Mouse (Mus musculus): ENCODE data around the gene Rpl9-ps6. TPM values are rescaled to one million over a fixed set of nuclear protein-coding genes. Genes with fewer than 3 reads are reported as not detected.

Rpl9-ps6 gene
- 10 to 100 TPM; 14.3 to 25.0 (median 19.3) TPM for total RNA-seq (2022)

DNA sequence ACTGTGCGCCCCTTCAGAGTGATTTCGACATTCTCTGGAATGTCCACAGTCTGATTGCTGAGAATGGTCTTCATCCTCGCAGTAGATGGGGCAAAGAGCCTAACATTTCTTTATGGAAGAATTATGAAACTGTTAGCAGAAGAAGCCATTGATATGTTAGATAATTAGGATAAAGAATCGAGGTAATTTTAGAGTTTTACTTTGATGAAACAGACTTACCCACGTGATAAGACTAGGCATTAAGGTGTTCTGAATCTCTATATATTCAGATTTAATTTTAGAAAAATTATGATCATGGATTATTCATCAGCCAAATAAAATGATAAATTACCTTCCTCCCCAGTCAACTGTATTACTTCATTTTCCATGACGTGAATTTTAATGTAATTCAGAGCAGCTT is at the start of gene Rpl9-ps6:
Rpl9-ps6 (minus strand) TSS at position 101 of the 400 bp plus-strand sequence.
- no peak for DNase-seq (ENCODE audit: low spot score)

DNA sequence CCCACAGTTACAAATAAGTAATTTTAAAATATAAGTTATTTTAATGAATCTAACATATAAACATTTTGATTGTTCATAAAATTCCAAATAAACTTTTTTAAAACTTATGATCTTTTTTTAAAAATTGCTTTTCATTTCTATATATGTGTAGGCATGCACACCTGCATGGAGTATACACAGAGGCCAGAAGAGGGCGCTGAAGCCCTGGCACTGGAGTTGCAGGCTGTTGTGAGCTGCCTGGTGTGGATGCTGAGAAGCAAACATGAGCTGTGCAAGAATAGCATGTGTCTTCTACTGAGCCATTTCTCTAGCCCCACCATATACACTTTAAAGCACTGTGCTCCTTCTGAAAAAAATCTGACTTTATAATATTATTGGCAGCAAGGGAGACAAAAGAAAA is 46.1 kb upstream of the Rpl9-ps6 start:
- no peak for DNase-seq (ENCODE audit: low spot score)

DNA sequence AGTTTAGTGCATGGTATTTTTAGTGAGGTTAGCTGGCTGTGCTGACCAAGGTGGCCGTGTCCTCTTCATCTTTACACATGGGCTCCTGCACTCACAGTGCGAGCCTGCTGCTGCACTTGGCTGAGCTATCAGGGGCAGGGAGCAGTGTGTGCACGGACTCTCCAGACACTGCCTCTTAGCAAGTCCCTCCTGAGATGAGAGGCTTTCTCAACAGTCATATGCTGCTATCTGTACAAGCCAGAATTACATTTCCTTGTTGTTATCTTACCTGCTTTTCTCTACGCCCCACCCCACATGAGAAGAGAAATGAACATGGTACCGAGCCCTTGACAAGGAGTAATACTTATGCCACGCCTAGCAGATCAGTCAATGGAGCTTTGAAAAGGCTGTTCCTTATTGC is 44.6 kb upstream of the Rpl9-ps6 start:
- no peak for DNase-seq (ENCODE audit: low spot score)

DNA sequence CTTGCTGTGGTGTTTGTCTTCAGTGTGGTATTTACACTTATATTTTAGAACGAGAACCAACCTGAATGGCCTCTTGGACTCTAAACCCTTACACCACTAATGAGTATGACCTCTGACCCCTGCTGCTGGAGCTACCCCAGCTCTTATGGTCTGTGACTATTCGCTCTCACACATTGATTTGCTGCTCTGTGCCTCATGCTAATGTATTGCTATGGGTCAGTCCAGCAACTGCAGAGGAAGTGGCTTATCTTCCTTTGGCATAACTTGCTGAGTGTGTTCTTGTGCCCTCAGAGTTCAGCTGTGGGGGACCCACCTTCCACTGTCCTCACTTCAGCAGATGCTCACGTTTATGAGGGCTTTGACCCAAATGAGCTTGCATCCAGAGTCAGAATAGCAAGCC is 43.9 kb upstream of the Rpl9-ps6 start:
- no peak for DNase-seq (ENCODE audit: low spot score)

DNA sequence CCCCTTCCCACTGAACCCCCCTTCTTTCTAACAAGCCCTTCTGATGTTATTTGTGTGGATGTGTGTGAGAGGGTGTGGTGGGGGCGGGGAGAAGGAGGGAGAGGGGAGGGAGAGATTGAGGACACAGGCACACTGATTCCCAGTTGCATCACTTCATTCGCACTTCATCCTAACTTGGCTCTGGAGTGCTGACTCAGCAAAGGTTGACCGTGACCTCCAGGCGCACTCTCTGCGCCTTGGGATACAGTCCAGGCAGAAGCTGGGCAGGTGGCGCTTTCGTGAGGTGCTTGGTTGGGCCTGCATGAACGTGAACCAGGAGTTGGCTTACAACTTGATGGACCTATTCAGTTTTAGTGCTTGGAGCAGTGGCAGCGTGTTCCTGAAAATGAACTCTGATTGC is 41.1 kb upstream of the Rpl9-ps6 start:
- DNase-seq (ENCODE audit: low spot score) = no peak

DNA sequence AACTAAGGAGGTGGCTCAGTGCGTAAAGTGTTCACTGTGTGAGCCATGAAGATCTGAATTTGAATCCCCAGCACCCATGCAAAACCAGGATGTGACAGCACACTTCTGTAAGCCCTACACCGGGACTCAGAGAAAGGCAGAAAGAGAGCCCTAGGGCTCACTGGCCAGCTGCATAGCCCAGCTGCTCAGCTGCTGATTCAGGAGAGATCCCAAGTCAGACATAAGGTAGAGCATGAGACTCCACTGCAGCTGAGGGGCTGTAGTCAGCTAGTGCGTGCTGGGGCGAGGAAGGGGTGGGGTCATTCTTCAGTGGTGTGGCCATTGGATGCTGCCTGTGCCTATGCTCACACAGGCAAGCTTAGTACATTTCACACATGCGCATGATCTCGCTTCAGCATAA is 40.7 kb upstream of the Rpl9-ps6 start:
- DNase-seq (ENCODE audit: low spot score) = no peak

DNA sequence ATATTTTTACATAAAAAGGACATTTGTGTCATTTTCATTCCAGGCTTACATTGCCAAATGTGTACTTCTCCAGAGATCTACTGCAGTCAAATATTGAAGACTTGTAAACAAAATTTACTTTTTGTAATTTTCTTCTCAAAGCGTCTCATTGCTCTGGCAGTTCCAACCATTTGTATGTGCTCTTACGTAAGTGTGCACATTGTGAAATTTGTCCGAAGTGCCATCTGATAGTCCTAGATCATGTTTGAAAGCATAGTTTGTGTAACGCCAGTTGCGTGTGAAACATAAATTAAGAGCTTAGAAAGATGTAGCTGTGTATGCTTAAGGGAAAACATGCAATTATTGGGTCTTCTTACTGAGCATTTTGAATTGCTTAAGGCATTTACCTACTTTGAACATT is 40.1 kb upstream of the Rpl9-ps6 start:
- DNase-seq (ENCODE audit: low spot score) = no peak

DNA sequence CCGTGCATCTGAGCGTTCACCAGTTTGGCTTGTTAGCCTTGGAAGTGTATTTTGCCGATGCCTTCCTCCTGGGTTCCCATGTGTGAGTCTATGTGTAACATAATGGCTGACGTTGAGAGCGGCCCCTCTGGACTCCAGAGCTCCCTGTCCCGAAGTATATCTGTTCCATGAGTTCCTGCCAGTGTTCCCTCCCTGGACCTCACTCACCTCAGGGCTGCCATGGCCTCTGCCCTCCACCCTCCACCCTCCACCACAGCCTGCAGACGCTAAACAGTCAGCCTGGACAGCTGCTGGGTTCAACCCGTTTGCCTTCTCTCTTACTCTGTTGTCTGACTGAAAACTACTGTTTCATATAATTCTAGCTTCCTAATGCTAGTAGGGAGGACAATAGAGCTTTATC is 39.7 kb upstream of the Rpl9-ps6 start:
- no peak for DNase-seq (ENCODE audit: low spot score)

DNA sequence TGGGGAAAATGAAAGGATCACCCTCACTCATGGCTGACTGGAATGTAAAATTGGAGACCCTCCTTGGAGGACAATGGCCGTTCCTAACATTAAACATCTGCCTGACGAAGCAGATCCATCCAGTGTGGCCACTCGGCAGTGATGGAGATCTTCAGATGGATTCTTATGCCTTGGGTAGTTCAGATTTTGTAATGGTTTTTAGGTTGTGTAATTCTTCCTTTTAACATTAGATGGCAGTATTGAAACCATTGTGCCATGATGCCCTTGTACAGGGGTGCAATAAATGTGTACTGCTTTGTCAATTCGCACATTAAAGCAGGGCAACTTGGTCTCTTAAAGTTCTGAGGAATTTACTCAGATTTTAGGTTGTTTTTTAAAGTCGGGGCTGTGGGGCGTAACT is 35.0 kb upstream of the Rpl9-ps6 start:
- DNase-seq (ENCODE audit: low spot score) = peak; percentile 23

DNA sequence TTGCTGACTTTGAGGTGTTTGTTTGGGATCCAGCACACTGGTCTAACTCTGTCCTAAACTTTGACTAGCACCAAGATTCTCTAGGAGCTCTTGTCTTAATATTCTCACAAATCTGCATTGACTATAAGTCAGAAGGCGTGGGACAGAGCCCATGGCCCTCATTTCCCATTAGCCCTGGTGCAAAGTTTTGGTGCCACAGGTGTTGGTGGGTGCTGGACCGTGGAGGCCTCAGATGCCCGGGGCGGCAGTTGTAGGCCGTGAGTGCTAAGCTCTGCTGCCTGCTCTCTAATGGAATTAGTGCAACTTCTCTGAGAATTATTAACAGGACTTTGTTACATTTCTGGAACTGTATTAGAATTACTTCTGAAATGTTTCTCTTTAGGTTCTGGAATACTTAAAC is 31.6 kb upstream of the Rpl9-ps6 start:
- no peak for DNase-seq (ENCODE audit: low spot score)

DNA sequence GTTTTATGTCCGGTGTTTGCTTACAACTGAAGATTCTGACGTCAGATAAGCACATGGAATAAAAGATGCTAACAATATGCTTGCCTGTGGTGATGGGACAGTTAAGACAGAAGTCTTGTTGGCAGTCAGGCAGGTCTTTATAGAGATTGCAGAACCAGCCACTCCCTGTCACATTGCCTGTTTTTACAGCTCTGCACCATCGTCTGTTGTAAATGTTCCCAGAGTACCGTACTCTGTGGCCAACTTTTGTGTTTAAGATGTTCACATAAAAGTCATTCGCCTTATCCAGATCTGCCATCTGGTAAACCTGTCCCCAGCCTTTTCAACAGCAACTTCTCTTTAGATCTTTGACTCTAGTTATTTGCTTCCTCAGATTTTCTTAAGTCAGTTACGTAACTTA is 31.0 kb upstream of the Rpl9-ps6 start:
- no peak for DNase-seq (ENCODE audit: low spot score)

DNA sequence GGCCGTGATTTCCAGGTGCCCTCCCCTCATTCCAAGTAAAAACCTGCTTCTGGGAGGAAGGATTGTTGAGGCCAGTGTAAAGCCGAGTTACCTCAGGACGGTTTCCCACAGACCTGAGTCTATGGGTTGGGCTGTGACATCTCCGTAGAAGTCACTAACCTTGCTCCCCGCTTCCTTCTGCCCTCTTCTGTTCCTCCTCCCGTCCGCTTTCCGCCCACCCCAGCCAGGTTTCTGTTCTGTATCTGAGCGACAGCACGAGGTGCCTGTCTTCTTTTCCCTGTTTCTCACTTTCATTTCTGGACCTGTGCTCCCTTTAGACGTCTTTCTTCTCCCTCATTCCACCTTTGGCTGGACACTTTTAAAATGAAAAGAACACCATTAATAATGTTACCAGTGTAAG is 28.7 kb upstream of the Rpl9-ps6 start:
- no peak for DNase-seq (ENCODE audit: low spot score)

DNA sequence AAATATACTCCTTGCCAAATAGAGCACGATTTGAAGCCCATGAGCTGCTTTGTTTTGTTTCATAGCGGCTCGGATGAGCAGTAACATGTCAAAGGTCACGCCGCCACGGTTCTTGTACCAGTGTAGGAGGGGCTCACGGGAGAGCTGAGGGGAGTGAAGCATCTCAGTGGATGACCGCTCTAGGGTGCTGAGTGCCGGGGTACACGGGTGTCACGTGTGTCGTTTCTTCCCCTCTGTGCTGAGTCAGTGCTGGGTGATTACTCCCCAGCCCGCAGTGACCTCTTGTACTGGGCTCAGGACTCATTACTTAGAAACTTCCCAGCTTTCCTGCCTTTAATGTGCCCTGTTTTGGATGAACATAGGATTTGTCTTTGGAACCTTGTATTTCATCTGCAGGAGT is 28.2 kb upstream of the Rpl9-ps6 start:
- no peak for DNase-seq (ENCODE audit: low spot score)

DNA sequence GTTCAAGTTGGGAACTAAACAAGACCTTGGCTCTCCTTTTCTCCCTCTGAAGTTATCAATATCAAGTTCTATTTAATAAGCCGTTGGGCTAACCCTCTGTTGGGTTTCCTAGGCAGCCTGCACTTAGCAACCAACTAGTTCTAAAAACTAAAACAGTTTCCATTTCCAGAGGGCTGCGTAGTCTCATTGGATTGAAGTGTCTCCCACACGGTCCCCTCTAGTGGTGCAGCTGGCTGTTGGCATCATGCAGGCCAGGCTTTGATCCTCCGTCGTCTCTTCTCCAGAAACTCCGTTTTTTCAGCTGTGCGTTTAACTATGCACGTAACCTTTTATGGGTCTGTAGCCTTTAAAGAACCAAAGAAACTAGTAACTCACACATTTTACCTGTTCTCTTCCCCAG is 27.1 kb upstream of the Rpl9-ps6 start:
- DNase-seq (ENCODE audit: low spot score) = no peak

DNA sequence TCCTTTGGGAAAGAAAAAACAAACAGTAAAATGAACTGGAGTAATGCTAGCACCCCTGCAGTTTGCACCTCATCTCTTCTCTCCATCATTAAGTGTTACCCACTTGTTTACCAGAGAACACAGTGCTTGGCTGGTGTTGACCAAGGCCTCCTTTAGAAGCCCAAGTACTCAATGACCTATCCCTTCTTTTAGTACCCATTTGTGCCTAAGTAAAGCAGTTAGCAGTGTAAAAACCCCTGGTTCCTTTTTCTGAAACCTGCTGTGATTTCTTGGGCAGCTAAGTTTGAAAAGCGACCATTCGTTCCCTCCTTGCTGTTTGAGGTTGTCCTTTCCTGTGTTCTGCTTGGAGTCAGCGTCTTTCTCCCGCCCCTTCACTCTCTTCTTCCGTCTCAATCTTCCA is 26.6 kb upstream of the Rpl9-ps6 start:
- DNase-seq (ENCODE audit: low spot score) = no peak

DNA sequence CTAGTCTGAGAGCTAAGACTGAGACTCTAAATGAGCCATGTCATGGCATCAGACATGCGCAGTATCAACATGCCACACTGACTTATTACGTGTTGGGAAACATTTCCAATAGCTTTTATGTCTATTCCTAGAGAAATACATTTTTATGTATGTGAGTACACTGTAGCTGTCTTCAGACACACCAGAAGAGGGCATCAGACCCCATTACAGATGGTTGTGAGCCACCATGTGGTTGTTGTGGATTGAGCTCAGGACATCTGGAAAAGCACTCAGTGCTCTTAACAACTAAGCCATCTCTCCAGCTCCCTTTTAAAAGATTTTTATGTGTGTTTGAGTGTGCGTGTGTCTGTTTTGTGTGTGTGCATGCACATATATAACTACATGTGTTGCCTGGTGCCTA is 26.0 kb upstream of the Rpl9-ps6 start:
- DNase-seq (ENCODE audit: low spot score) = no peak

DNA sequence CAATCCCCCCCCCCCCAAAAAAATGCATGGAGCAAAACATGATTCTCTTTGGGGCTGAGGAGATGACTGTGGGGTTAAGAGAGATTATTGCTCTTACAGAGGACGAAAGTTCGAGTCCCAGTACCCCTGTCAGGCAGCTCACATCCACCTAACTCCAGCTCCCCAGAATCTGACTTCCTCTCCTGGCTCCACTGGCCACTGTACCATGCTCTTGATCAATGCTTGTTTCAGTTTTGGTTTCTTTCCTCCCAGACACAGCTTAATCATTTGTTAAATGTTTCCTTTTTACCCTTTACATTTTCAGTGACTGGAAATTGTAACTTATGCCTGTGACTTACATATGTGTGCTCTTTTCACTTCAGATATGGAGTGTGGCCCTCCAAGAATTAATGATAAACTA is 24.6 kb upstream of the Rpl9-ps6 start:
- no peak for DNase-seq (ENCODE audit: low spot score)

DNA sequence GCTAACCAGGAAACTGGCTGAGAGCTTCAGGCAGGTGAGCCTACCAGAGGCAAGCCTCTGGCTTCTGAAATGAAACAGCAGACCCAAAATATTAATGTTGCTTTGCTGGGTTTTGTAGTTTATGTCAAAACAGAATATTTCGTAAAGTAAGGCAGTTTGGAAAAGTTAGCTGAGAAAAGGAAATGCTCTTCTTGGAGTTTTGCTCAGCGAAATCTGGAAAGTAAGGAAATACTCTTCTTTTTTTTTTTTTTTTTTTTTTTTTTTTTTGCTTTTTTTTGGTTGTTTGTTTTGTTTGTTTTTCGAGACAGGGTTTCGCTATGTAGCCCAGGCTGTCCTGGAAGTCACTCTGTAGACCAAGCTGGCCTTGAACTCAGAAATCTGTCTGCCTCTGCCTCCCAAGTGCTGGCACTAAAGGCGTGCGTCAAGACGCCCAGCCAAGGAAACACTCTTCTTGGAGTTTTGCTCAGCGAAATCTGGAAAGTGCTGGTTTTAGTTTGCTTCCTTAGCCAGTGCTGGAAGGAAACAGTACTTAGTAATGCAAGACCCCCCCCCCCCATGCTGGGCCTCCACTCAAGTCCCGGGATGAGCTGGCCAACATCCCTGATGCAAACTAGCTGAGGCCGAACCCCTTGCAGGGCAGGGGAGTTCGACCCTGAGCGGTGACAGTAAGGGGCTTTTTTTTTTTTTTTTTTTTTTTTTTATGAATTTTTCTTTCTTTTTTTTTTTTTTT is 23.0 kb upstream of the Rpl9-ps6 start:
- no peak for DNase-seq (ENCODE audit: low spot score)

DNA sequence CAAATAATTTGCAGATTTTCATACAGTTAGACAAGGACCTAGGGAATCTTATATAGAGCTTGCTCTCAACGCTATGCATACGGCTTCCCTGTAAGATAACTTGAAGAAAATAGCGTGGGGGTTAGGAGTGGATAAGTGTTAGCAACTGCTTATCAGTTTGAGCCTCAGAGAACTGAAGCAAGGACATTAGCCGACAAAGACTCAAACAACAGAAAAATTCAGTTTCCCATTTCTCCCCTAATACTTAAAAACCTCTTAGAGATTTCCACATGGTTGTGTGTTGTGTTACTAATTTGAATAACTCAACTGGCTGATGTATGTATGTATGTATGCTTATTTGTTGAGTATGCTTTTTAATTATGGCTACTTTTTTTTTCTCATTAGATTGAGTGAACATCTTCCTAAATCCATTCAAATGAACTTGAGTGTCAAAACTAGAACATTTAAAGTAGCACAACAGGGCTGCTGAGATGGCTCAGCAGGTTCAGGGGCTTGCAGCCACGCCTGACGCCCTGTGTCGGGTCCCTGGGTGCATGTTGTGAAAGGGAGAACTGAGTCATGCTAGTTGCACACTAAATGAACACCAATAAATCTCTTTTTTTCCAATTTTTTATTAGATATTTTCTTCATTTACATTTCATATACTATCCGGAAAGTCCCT is 21.3 kb upstream of the Rpl9-ps6 start:
- no peak for DNase-seq (ENCODE audit: low spot score)

DNA sequence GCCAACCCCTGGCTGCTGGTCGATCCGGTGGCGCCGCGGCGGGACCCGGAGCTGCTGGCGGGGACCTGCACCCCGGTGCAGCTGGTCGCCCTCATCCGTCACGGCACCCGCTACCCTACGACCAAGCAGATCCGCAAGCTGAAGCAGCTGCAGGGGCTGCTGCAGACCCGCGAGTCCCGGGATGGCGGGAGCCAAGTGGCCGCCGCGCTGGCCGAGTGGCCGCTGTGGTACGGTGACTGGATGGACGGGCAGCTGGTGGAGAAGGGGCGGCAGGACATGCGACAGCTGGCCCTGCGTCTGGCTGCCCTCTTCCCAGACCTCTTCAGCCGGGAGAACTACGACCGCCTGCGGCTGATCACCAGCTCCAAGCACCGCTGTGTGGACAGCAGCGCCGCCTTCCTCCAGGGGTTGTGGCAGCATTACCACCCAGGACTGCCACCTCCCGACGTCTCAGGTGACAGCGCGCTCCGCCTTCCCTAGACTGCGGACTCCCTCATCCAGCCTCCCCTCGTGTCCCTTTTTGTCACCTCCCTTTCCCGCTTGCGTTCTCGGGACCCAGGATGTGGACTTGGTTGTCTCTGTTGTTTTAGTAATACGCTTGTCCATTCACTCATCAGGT is 19.8 kb upstream of the Rpl9-ps6 start:
- peak; percentile 63 for DNase-seq (ENCODE audit: low spot score)

DNA sequence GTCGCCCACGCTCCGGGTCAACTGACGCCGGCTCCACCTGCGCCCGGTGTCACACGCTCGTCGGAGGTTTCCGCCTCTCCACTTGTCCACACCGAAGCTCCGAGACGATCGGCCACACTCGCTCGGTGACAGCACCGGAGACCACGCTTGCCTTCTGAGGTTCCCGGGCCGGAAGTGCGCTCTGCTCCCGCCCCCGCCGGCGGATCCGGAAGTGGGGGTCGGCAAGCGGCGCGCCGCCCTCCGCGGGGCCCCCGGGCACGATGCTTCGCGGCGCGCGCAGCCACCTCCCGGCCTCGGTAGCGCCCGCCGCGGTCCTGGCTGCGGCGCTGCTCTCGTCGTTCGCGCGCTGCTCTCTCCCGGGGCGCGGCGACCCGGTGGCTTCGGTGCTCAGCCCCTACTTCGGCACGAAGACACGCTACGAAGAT is 19.3 kb upstream of the Rpl9-ps6 start, which contains the start of gene Minpp1:
Minpp1 (plus strand) TSS at position 89 of the 425 bp plus-strand sequence.
- peak; percentile 74 for DNase-seq (ENCODE audit: low spot score)

DNA sequence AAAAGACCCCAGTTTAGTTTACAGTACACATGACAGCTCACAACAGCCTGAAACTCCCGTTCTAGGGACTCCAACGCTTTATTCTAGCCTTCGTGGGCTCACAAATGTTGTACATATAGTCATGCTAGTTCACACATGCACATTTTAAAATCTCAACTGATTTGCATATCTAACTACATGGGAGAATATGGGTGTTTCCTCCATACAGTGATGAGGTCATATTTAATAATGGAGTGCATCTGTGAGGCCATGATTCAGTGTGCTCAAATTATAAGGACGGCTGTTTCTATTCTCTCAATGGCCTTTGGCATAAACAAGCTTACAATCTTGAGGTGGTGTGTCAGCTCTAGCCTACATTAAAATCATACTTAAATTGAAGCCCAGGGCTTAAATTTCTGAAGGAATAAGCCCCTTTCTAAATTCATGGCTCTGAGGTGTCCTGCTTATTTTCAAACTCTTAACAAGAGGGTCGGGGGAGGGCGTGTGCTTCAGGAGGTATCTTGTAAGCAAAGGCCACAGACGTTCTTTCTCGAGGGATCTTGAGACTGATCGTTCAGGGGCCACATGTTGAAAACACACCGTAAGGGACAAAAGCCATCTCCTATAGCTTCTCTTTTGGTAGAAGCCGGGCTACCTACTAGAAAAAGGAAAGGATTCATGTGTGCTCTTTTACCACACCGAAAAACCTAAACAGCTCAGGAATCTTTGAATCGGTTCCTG is 18.7 kb upstream of the Rpl9-ps6 start:
- no peak for DNase-seq (ENCODE audit: low spot score)
